Mouse (Mus musculus) megakaryocyte, embryonic 14.5 days (primary cell): ENCODE results near the gene Slc2a12.

Experiments used
- FLI1 ChIP-seq: IDR thresholded peaks from 2 replicates; pipeline ENCODE4 v1.6.1; 2012; ENCODE audit warnings: low read length, inconsistent platforms, mixed read lengths
- GATA1 ChIP-seq: IDR thresholded peaks from 3 replicates; pipeline ENCODE4 v1.6.1; 2012; ENCODE audit warnings: mixed read lengths, low read length, inconsistent platforms, borderline replicate concordance

DNA sequence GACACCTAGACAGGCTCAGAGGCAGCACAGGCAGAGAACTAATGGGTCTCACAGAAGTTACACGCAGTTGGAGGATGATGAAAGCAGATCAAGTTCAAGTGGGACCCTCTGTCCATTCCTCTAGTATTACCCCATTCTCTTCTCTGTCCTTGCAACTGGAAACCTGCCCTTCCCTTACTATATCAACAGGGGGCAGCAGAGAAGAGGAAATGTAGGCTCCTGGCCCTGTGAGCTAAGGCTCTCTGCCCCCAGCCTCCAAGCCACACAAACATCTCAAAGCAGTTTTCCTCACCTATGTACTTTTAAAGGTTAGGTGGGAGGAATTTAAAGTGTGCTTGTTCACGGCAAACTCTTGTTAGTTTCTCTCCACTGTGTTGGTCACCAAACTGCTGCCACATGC is 26.0 kb upstream of the Slc2a12 start:
- TF ChIP-seq GATA1 (no peak), FLI1 (no peak)
